Mouse (Mus musculus) neural tube, embryonic 13.5 days (tissue): ENCODE results near the gene Gm49369. TPM values are rescaled to one million over a fixed set of nuclear protein-coding genes. Genes with fewer than 3 reads are reported as not detected.
A peak's percentile ranks its signal among the peaks of the same experiment; 100 is the strongest.

Source experiments
- ATAC-seq: fragments of 200-750 bp; cut with Nextera tagmentation; 2 replicates; pipeline ENCODE4 v1.8.0; 2017; ENCODE audit warnings: low read depth, mild to moderate bottlenecking, moderate TSS enrichment, moderate library complexity
- H3K27ac ChIP-seq: fragments of 300-500 bp; sonication (generic); replicated peaks from 2 replicates; pipeline ENCODE4 v1.5.1; 2015; ENCODE audit warnings: moderate library complexity, mild to moderate bottlenecking, inconsistent platforms
- H3K27me3 ChIP-seq: fragments of 300-500 bp; sonication (generic); 2 replicates; pipeline ENCODE4 v1.6.1; 2015; ENCODE audit warnings: mild to moderate bottlenecking, inconsistent platforms
- H3K36me3 ChIP-seq: fragments of 300-500 bp; sonication (generic); 2 replicates; pipeline ENCODE4 v1.6.1; 2015; ENCODE audit warnings: mild to moderate bottlenecking, inconsistent platforms
- H3K4me1 ChIP-seq: fragments of 300-500 bp; sonication (generic); replicated peaks from 2 replicates; pipeline ENCODE4 v1.6.1; 2015; ENCODE audit warnings: inconsistent platforms
- H3K4me2 ChIP-seq: fragments of 300-500 bp; sonication (generic); 2 replicates; pipeline ENCODE4 v1.6.1; 2015; ENCODE audit warnings: inconsistent platforms, mild to moderate bottlenecking, moderate library complexity
- H3K4me3 ChIP-seq: fragments of 300-500 bp; sonication (generic); 2 replicates; pipeline ENCODE4 v1.5.1; 2015; ENCODE audit warnings: mild to moderate bottlenecking, inconsistent platforms
- H3K9ac ChIP-seq: fragments of 300-500 bp; sonication (generic); 2 replicates; pipeline ENCODE4 v1.6.1; 2015; ENCODE audit warnings: moderate library complexity, mild to moderate bottlenecking, inconsistent platforms
- H3K9me3 ChIP-seq: fragments of 300-500 bp; sonication (generic); 2 replicates; pipeline ENCODE4 v1.6.1; 2016; ENCODE audit warnings: inconsistent platforms
- WGBS: fragments of 180-500 bp; shearing (Covaris S2); methylation state at CpG from one replicate; pipeline ENCODE4 v1.1.7; 2015; 5-methylcytosine and 5-hydroxymethylcytosine counted together
- polyA plus RNA-seq: library from polyadenylated mRNA; unstranded; fragments of >200 nt; fragmentation: Nextera tagmentation; extraction: Ambion mirVana; gene quantifications from 2 replicates; pipeline ENCODE4 v1.2.1, GENCODE M21; 2015

Gene Gm49369
- 1.9 TPM in 1 of 2 replicates, not detected in the other for polyA plus RNA-seq

- no peak within 1 kb of the TSS for H3K4me2 ChIP-seq
- peaks cover 82% of the 10 kb centered on the region for H3K36me3 ChIP-seq
- no peak for ATAC-seq
- no peak within 1 kb of the TSS for H3K9ac ChIP-seq
- H3K27me3 ChIP-seq: no peaks in the 10 kb centered on the region
- no peak within 1 kb of the TSS for H3K27ac ChIP-seq
- H3K9me3 ChIP-seq: no peaks in the 10 kb centered on the region
- 94% methylated on average over 5 of the region's 5 CpGs for WGBS
- peaks cover 19% of the 10 kb centered on the region for H3K4me1 ChIP-seq
- H3K4me3 ChIP-seq: no peak within 1 kb of the TSS
Observed at GRCm38 (mm10) chr7:142382567-142382966, at the start of gene Gm49369. TSS of gene Gm49369 (minus strand) at chr7:142382667.

GRCm38 (mm10) chr7:142431106-142431505 lies 48.6 kb upstream of the Gm49369 start:
- no peaks in the 10 kb centered on the region for H3K36me3 ChIP-seq
- 0 out of 2 replicates have a peak overlapping the region, but pooled peaks have one; percentile 33 for H3K27ac ChIP-seq
- no peak overlapping the region for H3K4me3 ChIP-seq
- H3K4me2 ChIP-seq: no peak overlapping the region
- H3K9me3 ChIP-seq: no peaks in the 10 kb centered on the region
- no peak for ATAC-seq
- peaks cover 21% of the 10 kb centered on the region for H3K4me1 ChIP-seq
- no peak overlapping the region for H3K9ac ChIP-seq
- WGBS: 74% methylated on average over 14 of the region's 14 CpGs
- no peaks in the 10 kb centered on the region; the same call in 1 of the 2 replicates for H3K27me3 ChIP-seq

- H3K27ac ChIP-seq: peak overlapping the region; percentile 69
- peak overlapping the region; percentile 20; the same call in 1 of the 2 replicates for H3K4me2 ChIP-seq
- H3K36me3 ChIP-seq: no peaks in the 10 kb centered on the region
- peaks cover 21% of the 10 kb centered on the region for H3K4me1 ChIP-seq
- H3K9ac ChIP-seq: no peak overlapping the region
- H3K27me3 ChIP-seq: no peaks in the 10 kb centered on the region; the same call in 1 of the 2 replicates
- ATAC-seq: peak; percentile 91
- no peak overlapping the region for H3K4me3 ChIP-seq
- 27% methylated on average over 12 of the region's 12 CpGs for WGBS
- no peaks in the 10 kb centered on the region for H3K9me3 ChIP-seq
Observed at GRCm38 (mm10) chr7:142430160-142430678, 47.8 kb upstream of the Gm49369 start.

- 5% methylated on average over 7 of the region's 7 CpGs for WGBS
- Histone ChIP-seq H3K9me3 (no peaks in the 10 kb centered on the region), H3K4me2 (no peak overlapping the region), H3K9ac (no peak overlapping the region), H3K4me3 (no peak overlapping the region), H3K27me3 (no peaks in the 10 kb centered on the region; the same call in 1 of the 2 replicates), H3K36me3 (no peaks in the 10 kb centered on the region), H3K27ac (no peak overlapping the region), H3K4me1 (peaks cover 21% of the 10 kb centered on the region)
- no peak for ATAC-seq
Observed at GRCm38 (mm10) chr7:142428213-142428612, 45.7 kb upstream of the Gm49369 start.

GRCm38 (mm10) chr7:142425641-142426213 lies 43.3 kb upstream of the Gm49369 start:
- no peak overlapping the region for H3K4me2 ChIP-seq
- no peak overlapping the region for H3K9ac ChIP-seq
- H3K27me3 ChIP-seq: no peaks in the 10 kb centered on the region; the same call in 1 of the 2 replicates
- ATAC-seq: no peak
- WGBS: 63% methylated on average over 11 of the region's 11 CpGs
- H3K9me3 ChIP-seq: no peaks in the 10 kb centered on the region
- H3K27ac ChIP-seq: no peak overlapping the region
- H3K36me3 ChIP-seq: no peaks in the 10 kb centered on the region
- no peak overlapping the region for H3K4me3 ChIP-seq
- H3K4me1 ChIP-seq: peaks cover 16% of the 10 kb centered on the region

- Histone ChIP-seq H3K27ac (no peak overlapping the region), H3K4me2 (no peak overlapping the region), H3K36me3 (no peaks in the 10 kb centered on the region), H3K27me3 (0 out of 2 replicates have a peak, but pooled peaks cover 4% of the 10 kb centered on the region), H3K4me3 (no peak overlapping the region), H3K9ac (no peak overlapping the region), H3K4me1 (no peaks in the 10 kb centered on the region), H3K9me3 (no peaks in the 10 kb centered on the region)
- no peak for ATAC-seq
- 80% methylated on average over 2 of the region's 2 CpGs for WGBS
Observed at GRCm38 (mm10) chr7:142421826-142422225, 39.4 kb upstream of the Gm49369 start.

GRCm38 (mm10) chr7:142419887-142420286 lies 37.4 kb upstream of the Gm49369 start:
- no peak for ATAC-seq
- H3K27ac ChIP-seq: no peak overlapping the region
- no peak overlapping the region for H3K9ac ChIP-seq
- H3K4me1 ChIP-seq: no peaks in the 10 kb centered on the region
- no peak overlapping the region for H3K4me2 ChIP-seq
- no peak overlapping the region for H3K4me3 ChIP-seq
- 89% methylated on average over 5 of the region's 5 CpGs for WGBS
- H3K27me3 ChIP-seq: 0 out of 2 replicates have a peak, but pooled peaks cover 4% of the 10 kb centered on the region
- no peaks in the 10 kb centered on the region for H3K9me3 ChIP-seq
- no peaks in the 10 kb centered on the region for H3K36me3 ChIP-seq

- Histone ChIP-seq H3K27ac (no peak overlapping the region), H3K36me3 (no peaks in the 10 kb centered on the region), H3K9me3 (no peaks in the 10 kb centered on the region), H3K27me3 (0 out of 2 replicates have a peak, but pooled peaks cover 4% of the 10 kb centered on the region), H3K9ac (no peak overlapping the region), H3K4me2 (no peak overlapping the region), H3K4me3 (no peak overlapping the region), H3K4me1 (no peaks in the 10 kb centered on the region)
- ATAC-seq: no peak
- 90% methylated on average over 8 of the region's 8 CpGs for WGBS
Observed at GRCm38 (mm10) chr7:142418679-142419078, 36.2 kb upstream of the Gm49369 start.

- Histone ChIP-seq H3K27me3 (0 out of 2 replicates have a peak, but pooled peaks cover 4% of the 10 kb centered on the region), H3K9ac (no peak overlapping the region), H3K4me2 (no peak overlapping the region), H3K4me3 (no peak overlapping the region), H3K4me1 (no peaks in the 10 kb centered on the region), H3K9me3 (no peaks in the 10 kb centered on the region), H3K27ac (no peak overlapping the region), H3K36me3 (no peaks in the 10 kb centered on the region)
- no peak for ATAC-seq
- WGBS: 94% methylated on average over 2 of the region's 2 CpGs
Observed at GRCm38 (mm10) chr7:142418027-142418426, 35.6 kb upstream of the Gm49369 start.

- Histone ChIP-seq H3K4me1 (no peaks in the 10 kb centered on the region), H3K9me3 (no peaks in the 10 kb centered on the region), H3K9ac (no peak overlapping the region), H3K4me2 (no peak overlapping the region), H3K27me3 (0 out of 2 replicates have a peak, but pooled peaks cover 4% of the 10 kb centered on the region), H3K36me3 (no peaks in the 10 kb centered on the region), H3K4me3 (no peak overlapping the region), H3K27ac (no peak overlapping the region)
- 78% methylated on average over 3 of the region's 3 CpGs for WGBS
- ATAC-seq: no peak
Observed at GRCm38 (mm10) chr7:142416225-142416624, 33.8 kb upstream of the Gm49369 start.

GRCm38 (mm10) chr7:142415314-142415713 lies 32.8 kb upstream of the Gm49369 start:
- H3K36me3 ChIP-seq: no peaks in the 10 kb centered on the region
- H3K4me2 ChIP-seq: no peak overlapping the region
- no peak overlapping the region for H3K4me3 ChIP-seq
- no peak for ATAC-seq
- WGBS: 72% methylated on average over 4 of the region's 4 CpGs
- H3K9me3 ChIP-seq: no peaks in the 10 kb centered on the region
- no peaks in the 10 kb centered on the region for H3K4me1 ChIP-seq
- 0 out of 2 replicates have a peak, but pooled peaks cover 3% of the 10 kb centered on the region for H3K27me3 ChIP-seq
- H3K27ac ChIP-seq: no peak overlapping the region
- H3K9ac ChIP-seq: no peak overlapping the region

GRCm38 (mm10) chr7:142413285-142413684 lies 30.8 kb upstream of the Gm49369 start:
- Histone ChIP-seq H3K4me2 (no peak overlapping the region), H3K36me3 (no peaks in the 10 kb centered on the region), H3K9me3 (no peaks in the 10 kb centered on the region), H3K4me3 (no peak overlapping the region), H3K27me3 (no peaks in the 10 kb centered on the region), H3K27ac (no peak overlapping the region), H3K4me1 (no peaks in the 10 kb centered on the region), H3K9ac (no peak overlapping the region)
- ATAC-seq: no peak
- WGBS: 94% methylated on average over 6 of the region's 6 CpGs
